Mouse (Mus musculus): ENCODE measurements around the gene Rpl37a.

DNA sequence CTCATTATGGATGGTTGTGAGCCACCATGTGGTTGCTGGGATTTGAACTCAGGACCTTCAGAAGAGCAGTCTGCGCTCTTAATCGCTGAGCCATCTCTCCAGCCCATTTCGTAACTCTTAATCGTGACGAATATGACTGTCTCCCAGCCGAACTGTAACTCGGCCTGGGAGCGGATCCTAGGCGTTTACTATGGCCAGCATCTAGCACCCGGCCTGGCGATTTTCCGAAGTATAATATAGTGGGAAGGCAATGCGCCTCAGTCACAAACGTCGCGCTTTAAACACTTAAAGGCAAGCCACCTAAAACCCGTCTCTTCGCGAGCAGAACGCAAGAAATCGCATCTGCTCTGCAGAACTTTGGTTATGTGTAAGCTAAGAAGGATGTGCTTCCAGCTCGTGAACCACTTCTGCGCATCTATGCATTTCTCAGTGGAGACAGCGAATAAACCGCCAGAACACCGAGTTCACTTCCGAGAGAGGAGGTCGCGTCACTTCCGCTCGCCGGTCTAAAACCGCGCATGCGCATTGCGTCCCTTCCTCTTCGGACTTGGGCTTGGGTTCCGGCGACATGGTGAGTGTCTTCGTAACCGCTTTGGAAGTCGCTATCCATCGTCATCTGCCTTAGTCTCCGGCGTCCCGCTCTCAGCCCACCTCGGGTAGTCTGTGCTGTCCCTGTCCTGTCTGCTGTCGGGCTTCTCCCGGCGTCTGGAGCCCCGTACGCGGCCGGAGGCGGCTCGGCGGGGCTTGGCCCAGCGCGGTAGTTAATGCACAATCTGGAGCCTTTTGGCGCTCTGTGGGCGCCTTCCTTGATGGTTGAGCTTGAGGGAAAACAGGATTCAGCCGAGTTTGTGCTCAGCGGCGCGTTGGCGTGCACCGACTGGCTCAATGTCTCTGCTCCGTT, at the start of gene Rpl37a:
- TF ChIP-seq EP300 (IDR thresholded peaks at IDR 0.05; ENCODE audit: insufficient read depth, low read depth, low read length) (no peak), POLR2A (IDR thresholded peaks at IDR 0.05; ENCODE audit: insufficient read depth, low read length) (peak; percentile 93)

All from ES-Bruce4 (cell line).